In genomic region chr14:33812772-33813171, GRCm38 (mm10) we compare ENCODE assay signal across 17 mouse cellular contexts.
"Had no signal": no experiment of that assay in that cellular context is flagged by ENCODE, and none has a peak within 500 bp of the region (broad histone marks: within the 10 kb centered on the region; RNA-seq: fewer than 3 reads in every experiment).

No protein-coding gene starts in this region.

- DNase-seq: liver, embryonic 13.5 days; liver, postnatal 0 days; right cerebral cortex, postnatal 14 days; thymus, adult 2 months; thymus, postnatal 25 days; thymus, postnatal 4 days had no signal

- H3K27me3 ChIP-seq: liver, embryonic 13.5 days; liver, embryonic 15.5 days; megakaryocyte, embryonic 14.5 days; midbrain, embryonic 13.5 days; midbrain, embryonic 15.5 days; neural tube, embryonic 12.5 days; stomach, embryonic 15.5 days had no signal

- H3K9me3 ChIP-seq: liver, embryonic 13.5 days; liver, embryonic 15.5 days; midbrain, embryonic 13.5 days; midbrain, embryonic 15.5 days; neural tube, embryonic 12.5 days; stomach, embryonic 15.5 days had no signal

- H3K27ac ChIP-seq: liver, embryonic 13.5 days; liver, embryonic 15.5 days; macrophage; midbrain, embryonic 13.5 days; midbrain, embryonic 15.5 days; neural tube, embryonic 12.5 days; stomach, embryonic 15.5 days; stomach, postnatal 0 days had no signal

- H3K4me1 ChIP-seq: liver, embryonic 13.5 days; megakaryocyte, embryonic 14.5 days; midbrain, embryonic 13.5 days; midbrain, embryonic 15.5 days had no signal

- H3K4me3 ChIP-seq: liver, embryonic 13.5 days; liver, embryonic 15.5 days; megakaryocyte, embryonic 14.5 days; midbrain, embryonic 13.5 days; midbrain, embryonic 15.5 days; neural tube, embryonic 12.5 days; stomach, embryonic 15.5 days had no signal

- H3K36me3 ChIP-seq: liver, embryonic 13.5 days; liver, embryonic 15.5 days; midbrain, embryonic 13.5 days; midbrain, embryonic 15.5 days; neural tube, embryonic 12.5 days; stomach, embryonic 15.5 days had no signal

- H3K4me2 ChIP-seq: liver, embryonic 11.5 days; liver, embryonic 13.5 days; liver, embryonic 15.5 days; midbrain, embryonic 11.5 days; midbrain, embryonic 13.5 days; midbrain, embryonic 15.5 days; neural tube, embryonic 12.5 days; stomach, embryonic 15.5 days had no signal

- H3K9ac ChIP-seq: liver, embryonic 13.5 days; liver, embryonic 15.5 days; liver, postnatal 0 days; midbrain, embryonic 13.5 days; midbrain, embryonic 15.5 days; neural tube, embryonic 12.5 days; stomach, embryonic 15.5 days had no signal

- ATAC-seq: liver, postnatal 0 days; lung, postnatal 0 days; midbrain, embryonic 13.5 days; midbrain, embryonic 15.5 days had no signal
